Mouse (Mus musculus) gastrocnemius, postnatal 14 days (tissue): Measurements from ENCODE around the gene Slc27a1. TPM values are rescaled to one million over a fixed set of nuclear protein-coding genes. Genes with fewer than 3 reads are reported as not detected.

Source experiments
- microRNA-seq, 2 experiments: library from miRNA; unstranded; fragments of <30 nt; microRNA quantifications; one replicate each; pipeline ENCODE4 v1.2.0; 2021
- total RNA-seq, 2 experiments: library from RNA; stranded (reverse); gene quantifications; 2 replicates each; pipeline ENCODE4 v1.2.3; 2021

Slc27a1 gene
- total RNA-seq, 2 experiments from 2014 or later = 29.9 to 50.8 TPM

Small RNA genes lying within 50 kb of the gene (microRNA-seq; reads per million reads assigned to microRNA genes)
- gene Mir6769b = 0 to 0.64 reads per million in 2 experiments

Other genes with a start within 250 kb of the Slc27a1 start
- gene Use1, start 202.0 kb upstream of the Slc27a1 start, total RNA-seq = 10 to 100 TPM; 96.4 to 100.0 TPM
- gene Ocel1, start 197.6 kb upstream of the Slc27a1 start, total RNA-seq = 1 to 10 TPM; 5.9 to 7.5 TPM
- 10 to 100 TPM; 16.0 to 21.5 TPM for gene Nr2f6, start 186.9 kb upstream of the Slc27a1 start, total RNA-seq
- gene Ushbp1, start 173.1 kb upstream of the Slc27a1 start, total RNA-seq = 10 to 100 TPM; 11.0 to 12.9 TPM
- 10 to 100 TPM; 61.3 to 66.5 TPM for gene Babam1, start 172.0 kb upstream of the Slc27a1 start, total RNA-seq
- under 1 TPM; 0.78 to 0.86 TPM for gene Ankle1, start 162.9 kb upstream of the Slc27a1 start, total RNA-seq
- gene Abhd8, start 105.2 kb upstream of the Slc27a1 start, total RNA-seq = 10 to 100 TPM; 22.8 to 27.6 TPM
- 10 to 100 TPM; 44.0 to 45.2 TPM for gene Mrpl34, start 103.9 kb upstream of the Slc27a1 start, total RNA-seq
- 10 to 100 TPM; 28.3 to 31.8 TPM for gene Dda1, start 99.7 kb upstream of the Slc27a1 start, total RNA-seq
- gene Ano8, start 82.9 kb upstream of the Slc27a1 start, total RNA-seq = 10 to 100 TPM; 14.4 to 16.2 TPM
- gene Gtpbp3, start 80.8 kb upstream of the Slc27a1 start, total RNA-seq = 1 to 10 TPM; 7.5 to 8.5 TPM
- 10 to 100 TPM in 1 of 2 experiments, 1 to 10 TPM in 1; 7.7 to 11.7 TPM for gene Plvap, start 57.1 kb upstream of the Slc27a1 start, total RNA-seq
- under 1 TPM in 1 of 2 experiments, not detected in 1; 0.33 TPM for gene Ccdc194, start 43.2 kb upstream of the Slc27a1 start, total RNA-seq
- 1 to 10 TPM; 8.6 to 9.3 TPM for gene Bst2, start 31.4 kb upstream of the Slc27a1 start, total RNA-seq
- gene Mvb12a, start 26.0 kb upstream of the Slc27a1 start, total RNA-seq = 10 to 100 TPM; 20.4 to 20.6 TPM
- gene Tmem221, start 10.0 kb upstream of the Slc27a1 start, total RNA-seq = under 1 TPM in 1 of 2 experiments, not detected in 1; 0.21 TPM
- gene Nxnl1, start 2.3 kb upstream of the Slc27a1 start, total RNA-seq = under 1 TPM in 1 of 2 experiments, not detected in 1; 0.18 TPM
- gene Pgls, start 23.3 kb downstream of the Slc27a1 start, total RNA-seq = 10 to 100 TPM; 40.5 to 43.3 TPM
- under 1 TPM; 0.59 to 0.82 TPM for gene Fam129c, start 28.8 kb downstream of the Slc27a1 start, total RNA-seq
- gene Colgalt1, start 42.1 kb downstream of the Slc27a1 start, total RNA-seq = 10 to 100 TPM; 35.6 to 39.3 TPM
- under 1 TPM; 0.18 to 0.20 TPM for gene Unc13a, start 102.9 kb downstream of the Slc27a1 start, total RNA-seq
- 1 to 10 TPM; 2.6 to 2.8 TPM for gene Jak3, start 107.4 kb downstream of the Slc27a1 start, total RNA-seq
- gene Insl3, start 120.3 kb downstream of the Slc27a1 start, total RNA-seq = 1 to 10 TPM; 1.1 to 1.5 TPM
- 1 to 10 TPM; 5.2 to 5.5 TPM for gene B3gnt3, start 132.9 kb downstream of the Slc27a1 start, total RNA-seq
- under 1 TPM; 0.39 to 0.53 TPM for gene Fcho1, start 156.8 kb downstream of the Slc27a1 start, total RNA-seq